Mouse (Mus musculus) forebrain, embryonic 15.5 days (tissue): ENCODE measurements around the gene Olfr1257. TPM values are rescaled to one million over a fixed set of nuclear protein-coding genes. Genes with fewer than 3 reads are reported as not detected.
"Not testable (repeated sequence)": the region's sequence is repeated elsewhere in the genome, so short reads cannot be mapped to it uniquely, and the experiment has no call there.

Source experiments
- ATAC-seq: fragments of 200-750 bp; cut with Nextera tagmentation; replicated peaks from 2 replicates; pipeline ENCODE4 v1.8.0; 2017; ENCODE audit warnings: mild to moderate bottlenecking, moderate TSS enrichment, moderate library complexity
- H3K27ac ChIP-seq: fragments of 300-500 bp; sonication (generic); replicated peaks from 2 replicates; pipeline ENCODE4 v1.5.1; 2015; ENCODE audit warnings: mild to moderate bottlenecking, inconsistent platforms
- H3K27me3 ChIP-seq: fragments of 300-500 bp; sonication (generic); 2 replicates; pipeline ENCODE4 v1.6.1; 2015; ENCODE audit warnings: inconsistent platforms
- H3K36me3 ChIP-seq: fragments of 300-500 bp; sonication (generic); 2 replicates; pipeline ENCODE4 v1.6.1; 2015; ENCODE audit warnings: mild to moderate bottlenecking, inconsistent platforms
- H3K4me1 ChIP-seq: fragments of 300-500 bp; sonication (generic); 2 replicates; pipeline ENCODE4 v1.6.1; 2015; ENCODE audit warnings: inconsistent platforms
- H3K4me2 ChIP-seq: fragments of 300-500 bp; sonication (generic); replicated peaks from 2 replicates; pipeline ENCODE4 v1.6.1; 2015; ENCODE audit warnings: mild to moderate bottlenecking, inconsistent platforms
- H3K4me3 ChIP-seq: fragments of 300-500 bp; sonication (generic); 2 replicates; pipeline ENCODE4 v1.5.1; 2015; ENCODE audit warnings: mild to moderate bottlenecking, inconsistent platforms
- H3K9ac ChIP-seq: fragments of 300-500 bp; sonication (generic); replicated peaks from 2 replicates; pipeline ENCODE4 v1.6.1; 2015; ENCODE audit warnings: mild to moderate bottlenecking, inconsistent platforms
- H3K9me3 ChIP-seq: fragments of 300-500 bp; sonication (generic); 2 replicates; pipeline ENCODE4 v1.6.1; 2016; ENCODE audit warnings: inconsistent platforms
- WGBS: fragments of 180-500 bp; shearing (Covaris S2); methylation state at CpG from one replicate; pipeline ENCODE4 v1.1.7; 2015; ENCODE audit warnings: mixed read lengths; 5-methylcytosine and 5-hydroxymethylcytosine counted together
- polyA plus RNA-seq: library from polyadenylated mRNA; unstranded; fragments of >200 nt; fragmentation: Nextera tagmentation; extraction: Ambion mirVana; gene quantifications from 2 replicates; pipeline ENCODE4 v1.2.1, GENCODE M21; 2015

Gene Olfr1257
- not detected in 2 replicates for polyA plus RNA-seq

- Histone ChIP-seq H3K4me1 (no peaks in the 10 kb centered on the region), H3K27me3 (no peaks in the 10 kb centered on the region), H3K4me3 (no peak within 1 kb of the TSS), H3K4me2 (no peak within 1 kb of the TSS), H3K27ac (no peak within 1 kb of the TSS), H3K9ac (no peak within 1 kb of the TSS), H3K36me3 (no peaks in the 10 kb centered on the region), H3K9me3 (no peaks in the 10 kb centered on the region)
- WGBS: 85% methylated on average over 1 of the region's 1 CpGs
- ATAC-seq: no peak
Observed at GRCm38 (mm10) chr2:89878137-89878536, at the start of gene Olfr1257. Gene Olfr1257 (plus strand): TSS chr2:89878437.

DNA sequence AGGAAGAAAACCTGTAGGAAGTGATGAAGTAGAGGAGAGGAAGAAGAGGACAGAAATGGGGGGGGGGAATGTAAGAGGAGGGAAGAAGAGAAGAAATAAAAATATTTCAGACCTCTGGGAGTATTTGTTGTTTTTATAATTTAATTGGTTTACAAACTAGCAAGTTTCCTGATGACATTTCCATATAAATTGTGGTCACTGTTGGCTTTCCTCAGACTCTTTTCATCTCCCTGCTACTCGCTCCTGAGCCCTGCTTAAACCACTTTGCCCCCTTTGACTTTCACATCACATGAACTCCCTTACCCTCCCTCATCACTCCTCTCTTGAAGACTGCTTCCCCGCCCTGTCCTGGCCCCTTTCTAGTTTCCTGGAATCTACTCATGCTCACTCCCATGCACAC lies 36.8 kb upstream of the Olfr1257 start, which contains the start of gene Olfr1256:
Olfr1256 (minus strand) TSS at position 101 of the 400 bp plus-strand sequence.
- no peaks in the 10 kb centered on the region for H3K9me3 ChIP-seq
- H3K9ac ChIP-seq: no peak within 1 kb of the TSS
- H3K27ac ChIP-seq: no peak within 1 kb of the TSS
- no peaks in the 10 kb centered on the region for H3K27me3 ChIP-seq
- no peaks in the 10 kb centered on the region for H3K4me1 ChIP-seq
- no peak within 1 kb of the TSS for H3K4me2 ChIP-seq
- no peaks in the 10 kb centered on the region for H3K36me3 ChIP-seq
- no peak for ATAC-seq
- WGBS: 65% methylated on average over 2 of the region's 2 CpGs
- no peak within 1 kb of the TSS for H3K4me3 ChIP-seq

GRCm38 (mm10) chr2:89848105-89848504 lies 30.1 kb upstream of the Olfr1257 start, which contains the start of gene Olfr48:
Gene Olfr48 (minus strand): TSS chr2:89848205.
- no peaks in the 10 kb centered on the region for H3K36me3 ChIP-seq
- 91% methylated on average over 5 of the region's 5 CpGs for WGBS
- H3K9ac ChIP-seq: no peak within 1 kb of the TSS
- no peaks in the 10 kb centered on the region for H3K9me3 ChIP-seq
- H3K4me1 ChIP-seq: no peaks in the 10 kb centered on the region
- no peak for ATAC-seq
- no peak within 1 kb of the TSS for H3K27ac ChIP-seq
- H3K4me3 ChIP-seq: no peak within 1 kb of the TSS
- no peak within 1 kb of the TSS for H3K4me2 ChIP-seq
- no peaks in the 10 kb centered on the region for H3K27me3 ChIP-seq

- H3K4me3 ChIP-seq: no peak overlapping the region
Observed at GRCm38 (mm10) chr2:89849230-89849629, 29.0 kb upstream of the Olfr1257 start.

DNA sequence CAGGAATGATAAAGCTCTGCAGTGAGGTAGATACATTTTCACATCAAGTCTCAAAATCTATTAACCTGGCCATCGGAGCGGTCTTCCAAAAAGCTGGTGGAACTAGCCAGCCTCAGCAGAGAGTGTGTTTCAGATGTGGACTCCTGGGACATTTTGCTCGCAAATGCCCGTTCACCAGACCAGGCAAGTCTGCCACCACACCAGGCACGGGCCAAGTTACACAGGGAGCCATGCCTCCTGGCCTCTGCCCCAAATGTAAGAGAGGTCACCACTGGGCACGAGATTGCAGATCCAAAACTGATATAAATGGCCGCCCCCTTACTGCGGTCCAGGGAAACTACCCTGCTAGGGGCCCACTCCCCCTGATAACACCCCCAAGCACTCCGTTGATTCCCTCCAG lies 34.4 kb downstream of the Olfr1257 start:
- not testable (repeated sequence) for H3K4me1 ChIP-seq, ATAC-seq, H3K9me3 ChIP-seq, H3K36me3 ChIP-seq, H3K27ac ChIP-seq, H3K27me3 ChIP-seq, H3K4me2 ChIP-seq, H3K9ac ChIP-seq, H3K4me3 ChIP-seq
- 93% methylated on average over 9 of the region's 9 CpGs for WGBS

More at GRCm38 (mm10) chr2:89849230-89849629, 29.0 kb upstream of the Olfr1257 start:
- Histone ChIP-seq H3K36me3 (no peaks in the 10 kb centered on the region), H3K27me3 (no peaks in the 10 kb centered on the region), H3K27ac (no peak overlapping the region), H3K9ac (no peak overlapping the region), H3K4me1 (no peaks in the 10 kb centered on the region), H3K4me2 (no peak overlapping the region), H3K9me3 (no peaks in the 10 kb centered on the region)
- 100% methylated on average over 1 of the region's 1 CpGs for WGBS
- no peak for ATAC-seq

DNA sequence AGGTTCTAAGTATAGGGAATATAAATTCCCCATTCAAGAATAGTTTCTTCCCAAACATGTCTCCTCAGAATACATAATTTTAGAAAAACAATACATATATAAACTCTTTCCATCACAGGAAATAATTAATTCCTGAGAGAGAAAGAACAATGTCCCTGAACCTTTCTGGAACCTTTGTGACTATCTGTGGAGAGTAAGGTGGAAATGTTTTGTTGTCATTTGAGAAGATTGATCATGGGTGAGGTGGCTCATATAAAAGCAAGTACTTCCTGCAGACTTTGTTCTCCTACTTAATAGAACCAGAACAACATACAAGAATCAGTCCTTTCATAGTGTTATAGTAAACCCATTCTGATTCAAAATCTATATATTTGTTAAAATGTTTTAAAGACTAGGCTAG lies 48.8 kb downstream of the Olfr1257 start, which contains the start of gene Olfr1258:
Olfr1258 (plus strand) TSS at position 301 of the 400 bp plus-strand sequence.
- H3K4me2 ChIP-seq: no peak within 1 kb of the TSS
- no peak for ATAC-seq
- H3K4me3 ChIP-seq: no peak within 1 kb of the TSS
- no peaks in the 10 kb centered on the region for H3K36me3 ChIP-seq
- no peaks in the 10 kb centered on the region for H3K4me1 ChIP-seq
- H3K9ac ChIP-seq: no peak within 1 kb of the TSS
- no peaks in the 10 kb centered on the region for H3K9me3 ChIP-seq
- no peak within 1 kb of the TSS for H3K27ac ChIP-seq
- H3K27me3 ChIP-seq: no peaks in the 10 kb centered on the region

Other genes with a start within 250 kb of the Olfr1257 start
- not detected in 2 replicates for gene Olfr1249, start 243.5 kb upstream of the Olfr1257 start, polyA plus RNA-seq
- gene Olfr1250, start 217.0 kb upstream of the Olfr1257 start, polyA plus RNA-seq: not detected in 2 replicates
- gene Olfr1251, start 206.5 kb upstream of the Olfr1257 start, polyA plus RNA-seq: not detected in 2 replicates
- gene Olfr1252, start 153.4 kb upstream of the Olfr1257 start, polyA plus RNA-seq: not detected in 2 replicates
- gene Olfr1253, start 121.3 kb upstream of the Olfr1257 start, polyA plus RNA-seq: not detected in 2 replicates
- gene Olfr1254, start 84.8 kb upstream of the Olfr1257 start, polyA plus RNA-seq: not detected in 2 replicates
- gene Olfr1255, start 66.4 kb upstream of the Olfr1257 start, polyA plus RNA-seq: not detected in 2 replicates
- not detected in 2 replicates for gene Olfr1256, start 36.9 kb upstream of the Olfr1257 start, polyA plus RNA-seq
- not detected in 2 replicates for gene Olfr48, start 30.2 kb upstream of the Olfr1257 start, polyA plus RNA-seq
- not detected in 2 replicates for gene Olfr1258, start 48.9 kb downstream of the Olfr1257 start, polyA plus RNA-seq
- gene Olfr1259, start 70.2 kb downstream of the Olfr1257 start, polyA plus RNA-seq: not detected in 2 replicates
- gene Olfr1260, start 95.9 kb downstream of the Olfr1257 start, polyA plus RNA-seq: not detected in 2 replicates
- not detected in 2 replicates for gene Olfr1261, start 112.8 kb downstream of the Olfr1257 start, polyA plus RNA-seq
- gene Olfr1262, start 121.7 kb downstream of the Olfr1257 start, polyA plus RNA-seq: not detected in 2 replicates
- gene Olfr1263, start 133.7 kb downstream of the Olfr1257 start, polyA plus RNA-seq: not detected in 2 replicates
- not detected in 2 replicates for gene Olfr1264, start 147.1 kb downstream of the Olfr1257 start, polyA plus RNA-seq
- not detected in 2 replicates for gene Olfr1265, start 156.9 kb downstream of the Olfr1257 start, polyA plus RNA-seq
- not detected in 2 replicates for gene Olfr140, start 185.2 kb downstream of the Olfr1257 start, polyA plus RNA-seq
- gene Olfr1269, start 243.0 kb downstream of the Olfr1257 start, polyA plus RNA-seq: not detected in 2 replicates